Mouse (Mus musculus): ENCODE data around the gene Klhl4. TPM values are rescaled to one million over a fixed set of nuclear protein-coding genes. Genes with fewer than 3 reads are reported as not detected.

Klhl4 gene
- 0.17 and 0.44 TPM in 2 replicates for polyA plus RNA-seq (2012; rRNA removed)

- DNase-seq: no peak
- TF ChIP-seq CTCF (IDR thresholded peaks at IDR 0.05; ENCODE audit: insufficient read depth, low read length): no peak
- no peak for TF ChIP-seq POLR2A (IDR thresholded peaks at IDR 0.05; ENCODE audit: borderline replicate concordance, extremely low read depth, low read depth, low read length)
- WGBS: 33% methylated on average over 14 of the region's 14 CpGs
Observed at GRCm38 (mm10) chrX:114473782-114474731, at the start of gene Klhl4. Gene Klhl4 (plus strand): TSS chrX:114474333.

GRCm38 (mm10) chrX:114484153-114484552 lies 10.0 kb downstream of the Klhl4 start:
- no peak for TF ChIP-seq CTCF (IDR thresholded peaks at IDR 0.05; ENCODE audit: insufficient read depth, low read length)
- TF ChIP-seq POLR2A (IDR thresholded peaks at IDR 0.05; ENCODE audit: borderline replicate concordance, extremely low read depth, low read depth, low read length): no peak
- no peak for DNase-seq
- Histone ChIP-seq H3K4me1 (ENCODE audit: control insufficient read depth, insufficient read depth, low read length) (no peaks in the 10 kb centered on the region), H3K4me3 (replicated peaks; ENCODE audit: extremely low read depth, low read depth, low read length) (no peak overlapping the region)

More at GRCm38 (mm10) chrX:114473782-114474731, at the start of gene Klhl4:
- no peaks in the 10 kb centered on the region for H3K4me1 ChIP-seq (ENCODE audit: control insufficient read depth, insufficient read depth, low read length)
- H3K4me3 ChIP-seq (replicated peaks; ENCODE audit: extremely low read depth, low read depth, low read length): peak within 1 kb of the TSS; percentile 36

- Histone ChIP-seq H3K4me1 (ENCODE audit: control insufficient read depth, insufficient read depth, low read length) (no peaks in the 10 kb centered on the region), H3K4me3 (replicated peaks; ENCODE audit: extremely low read depth, low read depth, low read length) (no peak overlapping the region)
- DNase-seq: no peak
- TF ChIP-seq POLR2A (IDR thresholded peaks at IDR 0.05; ENCODE audit: borderline replicate concordance, extremely low read depth, low read depth, low read length) (no peak), CTCF (IDR thresholded peaks at IDR 0.05; ENCODE audit: insufficient read depth, low read length) (no peak)
Observed at GRCm38 (mm10) chrX:114486691-114487090, 12.6 kb downstream of the Klhl4 start.

GRCm38 (mm10) chrX:114558141-114558540 lies 84.0 kb downstream of the Klhl4 start:
- Histone ChIP-seq H3K4me3 (replicated peaks; ENCODE audit: extremely low read depth, low read depth, low read length) (no peak overlapping the region), H3K4me1 (ENCODE audit: control insufficient read depth, insufficient read depth, low read length) (no peaks in the 10 kb centered on the region)
- no peak for DNase-seq
- 35% methylated on average over 3 of the region's 3 CpGs for WGBS
- no peak for TF ChIP-seq POLR2A (IDR thresholded peaks at IDR 0.05; ENCODE audit: borderline replicate concordance, extremely low read depth, low read depth, low read length)

- 44% methylated on average over 1 of the region's 1 CpGs for WGBS
Observed at GRCm38 (mm10) chrX:114582311-114582710, 108.2 kb downstream of the Klhl4 start.

More at GRCm38 (mm10) chrX:114582311-114582710, 108.2 kb downstream of the Klhl4 start:
- TF ChIP-seq POLR2A (IDR thresholded peaks at IDR 0.05; ENCODE audit: borderline replicate concordance, extremely low read depth, low read depth, low read length) (no peak), CTCF (IDR thresholded peaks at IDR 0.05; ENCODE audit: insufficient read depth, low read length) (no peak)
- no peak overlapping the region for H3K4me3 ChIP-seq (replicated peaks; ENCODE audit: extremely low read depth, low read depth, low read length)
- H3K4me1 ChIP-seq (ENCODE audit: control insufficient read depth, insufficient read depth, low read length): no peaks in the 10 kb centered on the region
- no peak for DNase-seq
